Mouse (Mus musculus): ENCODE results near the gene Agtpbp1. TPM values are rescaled to one million over a fixed set of nuclear protein-coding genes. Genes with fewer than 3 reads are reported as not detected.

Agtpbp1 gene
- total RNA-seq, 2 experiments from 2014 or later = 44.0 to 57.1 TPM

- intact Hi-C loops (cut with DNase I) = no loop called here
- no peak for DNase-seq
Measured at GRCm38 (mm10) chr13:59447130-59447529, 137.9 kb downstream of the Agtpbp1 start.

- no peak for DNase-seq
- intact Hi-C loops (cut with DNase I) = no loop called here
Measured at GRCm38 (mm10) chr13:59445179-59445578, 139.8 kb downstream of the Agtpbp1 start.

GRCm38 (mm10) chr13:59444371-59444770 lies 140.7 kb downstream of the Agtpbp1 start:
- DNase-seq = no peak
- intact Hi-C loops (cut with DNase I) = no loop called here

- no peak for DNase-seq
- intact Hi-C loops (cut with DNase I) = no loop called here
Measured at GRCm38 (mm10) chr13:59439683-59440082, 145.3 kb downstream of the Agtpbp1 start.

- no peak for DNase-seq
- intact Hi-C loops (cut with DNase I) = no loop called here
Measured at GRCm38 (mm10) chr13:59434554-59434953, 150.5 kb downstream of the Agtpbp1 start.

GRCm38 (mm10) chr13:59431124-59431864 lies 153.7 kb downstream of the Agtpbp1 start:
- DNase-seq = peak in 1 of 2 experiments; percentile 17
- intact Hi-C loops (cut with DNase I) = no loop called here

GRCm38 (mm10) chr13:59429369-59429768 lies 155.7 kb downstream of the Agtpbp1 start:
- intact Hi-C loops (cut with DNase I) = no loop called here
- DNase-seq = no peak

- no peak for DNase-seq
- intact Hi-C loops (cut with DNase I) = no loop called here
Measured at GRCm38 (mm10) chr13:59423871-59424270, 161.2 kb downstream of the Agtpbp1 start.

- intact Hi-C loops (cut with DNase I) = no loop called here
- DNase-seq = no peak
Measured at GRCm38 (mm10) chr13:59416530-59417230, 168.3 kb downstream of the Agtpbp1 start.

GRCm38 (mm10) chr13:59413885-59414284 lies 171.1 kb downstream of the Agtpbp1 start:
- DNase-seq = no peak
- intact Hi-C loops (cut with DNase I) = no loop called here

- no peak for DNase-seq
- intact Hi-C loops (cut with DNase I) = no loop called here
Measured at GRCm38 (mm10) chr13:59412672-59413071, 172.4 kb downstream of the Agtpbp1 start.

- no peak for DNase-seq
- intact Hi-C loops (cut with DNase I) = no loop called here
Measured at GRCm38 (mm10) chr13:59407182-59407581, 177.8 kb downstream of the Agtpbp1 start.

- no peak for DNase-seq
- intact Hi-C loops (cut with DNase I) = no loop called here
Measured at GRCm38 (mm10) chr13:59402026-59402775, 182.8 kb downstream of the Agtpbp1 start.

- DNase-seq = peak; percentile 20 to 42
- intact Hi-C loops (cut with DNase I) = loop anchor here (5.0 kb wide), 1 partner anchor 760 kb away; no protein-coding TSS in a partner anchor
Measured at GRCm38 (mm10) chr13:59397571-59397970, 187.5 kb downstream of the Agtpbp1 start.

Other genes with a start within 250 kb of the Agtpbp1 start
- 10 to 100 TPM; 32.0 to 36.5 TPM for gene Naa35, start within 50 bp of the Agtpbp1 start, total RNA-seq (2021)
- 1 to 10 TPM; 5.9 to 6.8 TPM for gene Golm1, start 90.6 kb upstream of the Agtpbp1 start, total RNA-seq (2021)
- gene 4921517D22Rik, start 108.9 kb upstream of the Agtpbp1 start, total RNA-seq (2021) = not detected
- not detected for gene Spata31d1a, start 125.1 kb upstream of the Agtpbp1 start, total RNA-seq (2021)
- gene Spata31d1b, start 127.1 kb upstream of the Agtpbp1 start, total RNA-seq (2021) = not detected
- not detected for gene Spata31d1d, start 146.5 kb upstream of the Agtpbp1 start, total RNA-seq (2021)
- gene 1700014D04Rik, start 161.5 kb upstream of the Agtpbp1 start, total RNA-seq (2021) = not detected
- gene Isca1, start 184.6 kb upstream of the Agtpbp1 start, total RNA-seq (2021) = 100 to 1,000 TPM; 179 to 181 TPM
- not detected for gene Gm49354, start 197.0 kb upstream of the Agtpbp1 start, total RNA-seq (2021)
- gene Tut7, start 237.9 kb upstream of the Agtpbp1 start, total RNA-seq (2021) = 10 to 100 TPM; 31.2 to 33.6 TPM

Data from gastrocnemius, postnatal 36 days (tissue).